Mouse (Mus musculus): ENCODE measurements at regions not wholly inside any gene's neighbourhood (a gene's known extent, or its start where the extent isn't known, plus 50 kb on each side); places are given as distances from the start of the nearest gene placed in this dataset.

GRCm38 (mm10) chr14:78438064-78438677 is 98.4 kb downstream of the Akap11 start:
- no peak for DNase-seq (ENCODE audit: low spot score in 2 of 2)

GRCm38 (mm10) chr14:78436586-78436985 is 100.0 kb downstream of the Akap11 start:
- DNase-seq (ENCODE audit: low spot score in 2 of 2), result no peak

- DNase-seq (ENCODE audit: low spot score in 2 of 2), result no peak
Measured at GRCm38 (mm10) chr14:78435982-78436381, 100.6 kb downstream of the Akap11 start.

- no peak for DNase-seq (ENCODE audit: low spot score in 2 of 2)
Measured at GRCm38 (mm10) chr14:78435561-78435960, 101.0 kb downstream of the Akap11 start.

GRCm38 (mm10) chr14:78434753-78435152 is 101.9 kb downstream of the Akap11 start:
- DNase-seq (ENCODE audit: low spot score in 2 of 2), result no peak

- DNase-seq (ENCODE audit: low spot score in 2 of 2), result no peak
Measured at GRCm38 (mm10) chr14:78434126-78434525, 102.5 kb downstream of the Akap11 start.

GRCm38 (mm10) chr14:78432471-78432870 is 104.1 kb downstream of the Akap11 start:
- DNase-seq (ENCODE audit: low spot score in 2 of 2), result no peak

GRCm38 (mm10) chr14:78431931-78432330 is 104.7 kb downstream of the Akap11 start:
- DNase-seq (ENCODE audit: low spot score in 2 of 2), result no peak

GRCm38 (mm10) chr14:78431406-78431805 is 105.2 kb downstream of the Akap11 start:
- no peak for DNase-seq (ENCODE audit: low spot score in 2 of 2)

GRCm38 (mm10) chr14:78428233-78429019 is 108.2 kb downstream of the Akap11 start:
- DNase-seq (ENCODE audit: low spot score in 2 of 2), result no peak

GRCm38 (mm10) chr14:78427062-78427461 is 109.5 kb downstream of the Akap11 start:
- DNase-seq (ENCODE audit: low spot score in 2 of 2), result no peak

GRCm38 (mm10) chr14:78422601-78423000 is 114.0 kb downstream of the Akap11 start:
- DNase-seq (ENCODE audit: low spot score in 2 of 2), result no peak

- DNase-seq (ENCODE audit: low spot score in 2 of 2), result no peak
Measured at GRCm38 (mm10) chr14:78420966-78421365, 113.1 kb upstream of the Tnfsf11 start.

- DNase-seq (ENCODE audit: low spot score in 2 of 2), result no peak
Measured at GRCm38 (mm10) chr14:78420176-78420575, 112.3 kb upstream of the Tnfsf11 start.

- no peak for DNase-seq (ENCODE audit: low spot score in 2 of 2)
Measured at GRCm38 (mm10) chr14:78405568-78405967, 97.7 kb upstream of the Tnfsf11 start.

GRCm38 (mm10) chr14:78397914-78398313 is 90.1 kb upstream of the Tnfsf11 start:
- no peak for DNase-seq (ENCODE audit: low spot score in 2 of 2)

- no peak for DNase-seq (ENCODE audit: low spot score in 2 of 2)
Measured at GRCm38 (mm10) chr14:78395631-78396030, 87.8 kb upstream of the Tnfsf11 start.

GRCm38 (mm10) chr14:78387011-78387410 is 79.2 kb upstream of the Tnfsf11 start:
- no peak for DNase-seq (ENCODE audit: low spot score in 2 of 2)

- DNase-seq (ENCODE audit: low spot score in 2 of 2), result no peak
Measured at GRCm38 (mm10) chr14:78384370-78384769, 76.5 kb upstream of the Tnfsf11 start.

GRCm38 (mm10) chr14:78383256-78383709 is 75.4 kb upstream of the Tnfsf11 start:
- DNase-seq (ENCODE audit: low spot score in 2 of 2), result peak; percentile 67 to 89

GRCm38 (mm10) chr14:78380011-78380410 is 72.2 kb upstream of the Tnfsf11 start:
- DNase-seq (ENCODE audit: low spot score in 2 of 2), result no peak

GRCm38 (mm10) chr14:78376591-78376990 is 68.7 kb upstream of the Tnfsf11 start:
- DNase-seq (ENCODE audit: low spot score in 2 of 2), result no peak
